Mouse (Mus musculus) left cerebral cortex, postnatal 10 days (tissue): ENCODE results near the gene Magea6. TPM values are rescaled to one million over a fixed set of nuclear protein-coding genes. Genes with fewer than 3 reads are reported as not detected.
"Not testable (repeated sequence)": the region's sequence is repeated elsewhere in the genome, so short reads cannot be mapped to it uniquely, and the experiment has no call there.

Source experiments
- DNase-seq, 2 experiments: peaks; one replicate each; pipeline ENCODE4 v3.0.0; 2021 to 2022; ENCODE audit warnings: low spot score in 2 of 2, mixed read lengths in 1 of 2; ENCODE audit errors: extremely low spot score in 1 of 2
- intact Hi-C: fragments of 180-260 bp; cut with DNase I; formaldehyde crosslinking; loops from one replicate; pipeline ENCODE4 v1.15.1; 2025
- total RNA-seq, 2 experiments: library from RNA; stranded (reverse); gene quantifications; 2 replicates each; pipeline ENCODE4 v1.2.3; 2021

Gene Magea6
- total RNA-seq, result not detected

GRCm38 (mm10) chrX:154935887-154936286 lies at the start of gene Magea6:
Gene Magea6 (minus strand): TSS chrX:154935987.
- DNase-seq, intact Hi-C loops: not testable (repeated sequence)

- intact Hi-C loops, DNase-seq: not testable (repeated sequence)
These were observed 13.6 kb upstream of the Magea6 start, which contains the start of gene Magea3 for GRCm38 (mm10) chrX:154949405-154949804. Gene Magea3 (minus strand): TSS chrX:154949505.

- DNase-seq, intact Hi-C loops: not testable (repeated sequence)
These were observed 45.6 kb downstream of the Magea6 start, which contains the start of gene Cldn34b1 for GRCm38 (mm10) chrX:154890167-154890566. Gene Cldn34b1 (minus strand): TSS chrX:154890267.

Other genes starting within 250 kb of the Magea6 start
- gene Cldn34b1, start 45.7 kb downstream of the Magea6 start, total RNA-seq, result not detected
- not detected for gene Magea3, start 13.5 kb upstream of the Magea6 start, total RNA-seq
- not detected for gene Magea8, start 59.9 kb upstream of the Magea6 start, total RNA-seq
- not detected for gene Magea5, start 127.2 kb upstream of the Magea6 start, total RNA-seq
- gene Magea1, start 153.8 kb upstream of the Magea6 start, total RNA-seq, result not detected
- not detected for gene Magea2, start 157.7 kb upstream of the Magea6 start, total RNA-seq
- not detected for gene Cldn34b2, start 192.4 kb upstream of the Magea6 start, total RNA-seq